Mouse (Mus musculus) skeletal muscle tissue, postnatal 0 days (tissue): ENCODE results near the gene Cyp2b13. TPM values are rescaled to one million over a fixed set of nuclear protein-coding genes. Genes with fewer than 3 reads are reported as not detected.

Experiments used
- polyA plus RNA-seq: library from polyadenylated mRNA; unstranded; fragments of >200 nt; fragmentation: Nextera tagmentation; extraction: Ambion mirVana; gene quantifications from 2 replicates; pipeline ENCODE4 v1.2.1, GENCODE M21; 2015

Gene Cyp2b13
- polyA plus RNA-seq, result not detected in 2 replicates

GRCm38 (mm10) chr7:26061197-26061596 lies at the start of gene Cyp2b13:
Cyp2b13 (plus strand) TSS chr7:26061497.

Other genes with a start within 250 kb of the Cyp2b13 start
- gene Cyp2s1, start 244.6 kb upstream of the Cyp2b13 start, polyA plus RNA-seq, result 0.13 and 0.62 TPM in 2 replicates
- gene Cyp2b10, start 163.9 kb upstream of the Cyp2b13 start, polyA plus RNA-seq, result 0.19 TPM in 1 of 2 replicates, not detected in the other
- not detected in 2 replicates for gene Cyp2b9, start 111.9 kb downstream of the Cyp2b13 start, polyA plus RNA-seq
- not detected in 2 replicates for gene Vmn1r184, start 198.8 kb downstream of the Cyp2b13 start, polyA plus RNA-seq
- not detected in 2 replicates for gene Cyp2a4, start 245.7 kb downstream of the Cyp2b13 start, polyA plus RNA-seq